8 mouse cellular contexts compared by ENCODE assay signal in the genomic region with DNA sequence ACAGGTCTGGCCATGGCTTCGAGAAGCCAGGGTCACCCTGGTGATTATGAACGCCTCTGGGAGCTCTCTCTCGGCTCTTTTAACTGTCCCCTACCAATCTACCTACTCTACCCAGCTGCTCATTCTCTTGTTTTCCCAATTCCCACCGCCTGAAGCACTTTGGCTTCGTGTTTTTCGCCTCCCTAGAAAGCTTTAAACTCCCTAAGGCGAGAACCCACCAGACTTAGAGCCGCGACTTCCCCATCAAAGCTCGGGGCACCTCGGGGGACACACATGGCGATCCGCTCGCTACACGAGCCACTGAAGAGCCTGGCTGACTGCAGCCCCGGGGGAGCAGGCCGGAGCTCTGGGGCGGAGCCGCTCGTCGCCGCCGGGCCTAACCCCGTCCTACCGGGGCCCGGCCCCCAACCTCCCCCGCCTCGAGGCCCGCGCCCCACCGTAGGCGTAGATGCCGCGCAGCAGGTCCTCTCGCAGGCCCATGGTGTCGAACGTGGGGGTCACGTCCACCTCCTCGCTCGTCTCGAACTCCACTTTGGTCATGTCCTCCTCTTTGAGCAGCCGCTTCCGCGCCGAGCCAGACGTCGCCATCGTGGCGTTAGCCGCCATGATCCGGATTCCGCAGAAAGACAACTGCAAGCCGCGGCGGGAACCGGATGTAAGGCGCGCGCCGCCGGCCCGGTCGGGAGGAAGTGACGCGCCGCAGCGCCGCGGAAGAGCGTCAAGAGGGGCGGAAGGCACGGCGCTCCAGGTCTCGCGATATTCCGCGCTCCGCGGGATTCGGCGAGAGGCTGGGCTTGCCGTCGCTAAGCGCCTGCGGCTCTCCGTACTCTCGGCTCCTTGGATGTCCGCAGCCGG. TPM values are rescaled to one million over a fixed set of nuclear protein-coding genes. Genes with fewer than 3 reads are reported as not detected.
A peak's percentile ranks its signal among the peaks of the same experiment; 100 is the strongest.
DNase-seq lines count a peak whose midpoint lies in the region; ATAC-seq lines count a peak whose summit lies in the region.

A gene (minus strand): TSS at position 699 of the 855 bp plus-strand sequence.

- ATAC-seq in megakaryocyte progenitor cell, adult 5-6 weeks (replicated peaks; ENCODE audit: poor library complexity), result peak; percentile 94

- DNase-seq in adipocyte (ENCODE audit: low spot score), result peak; percentile 95
- DNase-seq in embryo, embryonic 10 days (ENCODE audit: low spot score), result peak; percentile 97
- peak; percentile 99 for DNase-seq in gastrocnemius, postnatal 10 days
- DNase-seq in induced T-regulatory cell, adult 2 months (ENCODE audit: low read depth), result peak; percentile 99
- peak; percentile 76 to 91 for DNase-seq in left cerebral cortex, adult 9 months (ENCODE audit: low spot score in 2 of 2)
- DNase-seq in right cerebral cortex, postnatal 14 days, result peak; percentile 98
- peak; percentile 90 to 94 for DNase-seq in urinary bladder, postnatal 36 days (ENCODE audit: low spot score in 2 of 2)

RNA-seq across cellular contexts. Expression of the gene that starts here (rescaled TPM):
- total RNA-seq in gastrocnemius, postnatal 10 days (2021), result 10 to 100 TPM; 74.3 to 75.4 TPM
- 320 and 348 TPM in 2 replicates for total RNA-seq in megakaryocyte progenitor cell, adult 5-6 weeks (2015)
- 218 and 242 TPM in 2 replicates for total RNA-seq in megakaryocyte progenitor cell, adult 5-6 weeks (2017)

Comparison
In these comparisons a context has a peak if more than half of its experiments do, and no peak if none do; other contexts are left out.
1. Peak in every context shown above with its lines: DNase-seq and ATAC-seq.